Mouse (Mus musculus): Measurements from ENCODE around the gene Lyrm2.

Lyrm2 gene

GRCm38 (mm10) chr4:32799966-32800576 lies at the start of gene Lyrm2:
Lyrm2 (plus strand) TSS chr4:32800253.
- peak; percentile 85 for DNase-seq

GRCm38 (mm10) chr4:32750711-32751110 lies 49.3 kb upstream of the Lyrm2 start:
- DNase-seq: no peak

- DNase-seq: no peak
Observed at GRCm38 (mm10) chr4:32757430-32757829, 42.6 kb upstream of the Lyrm2 start.

DNA sequence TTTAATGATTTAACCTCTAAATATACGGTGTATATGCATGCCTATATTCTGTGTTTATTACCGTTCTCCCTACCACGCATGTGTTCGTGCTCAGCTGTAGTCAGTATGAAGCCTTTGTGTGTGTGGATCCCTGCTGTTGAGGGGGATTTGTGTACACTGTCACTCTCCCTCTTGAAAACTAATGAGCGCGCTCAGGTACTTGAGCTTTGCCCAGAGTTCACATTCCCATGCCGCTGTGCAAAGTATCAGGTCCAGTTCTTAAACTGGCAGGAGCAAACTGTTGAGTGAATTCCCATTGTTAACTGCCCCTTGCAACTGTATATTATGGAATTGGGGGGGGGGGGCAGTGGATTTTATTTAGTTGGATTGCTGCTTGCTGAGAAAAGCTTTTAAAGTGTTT lies 32.6 kb upstream of the Lyrm2 start:
- no peak for DNase-seq

GRCm38 (mm10) chr4:32768046-32768445 lies 32.0 kb upstream of the Lyrm2 start:
- peak; percentile 64 for DNase-seq

DNA sequence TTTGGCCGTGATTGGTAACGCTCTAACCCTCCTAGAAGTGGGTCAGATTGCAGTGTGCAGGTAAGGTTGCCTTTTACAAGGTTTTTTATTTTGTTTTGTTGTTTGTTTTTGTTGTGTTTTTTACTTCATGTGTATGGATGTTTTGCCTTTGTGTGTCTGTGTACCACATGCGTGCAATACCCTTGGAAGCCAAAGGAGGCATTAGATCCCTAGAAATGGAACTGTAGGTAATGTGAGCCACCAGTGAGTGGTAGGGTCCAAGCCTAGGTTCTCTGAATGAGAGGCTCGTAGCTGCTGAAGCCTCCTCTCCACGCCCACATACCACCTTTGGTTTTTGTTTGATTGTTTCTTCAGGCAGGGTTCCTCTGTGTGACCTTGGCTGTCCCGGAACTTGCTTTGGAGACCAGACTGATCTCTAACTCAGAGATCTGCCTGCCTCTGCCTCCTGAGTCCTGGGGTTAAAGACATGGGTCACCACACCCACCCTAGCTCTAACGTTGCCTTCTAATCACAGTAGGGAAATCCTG lies 29.7 kb upstream of the Lyrm2 start:
- peak; percentile 7 for DNase-seq

GRCm38 (mm10) chr4:32779996-32780395 lies 20.1 kb upstream of the Lyrm2 start:
- no peak for DNase-seq

- DNase-seq: no peak
Observed at GRCm38 (mm10) chr4:32787110-32787509, 12.9 kb upstream of the Lyrm2 start.

GRCm38 (mm10) chr4:32789020-32789419 lies 11.0 kb upstream of the Lyrm2 start:
- no peak for DNase-seq

DNA sequence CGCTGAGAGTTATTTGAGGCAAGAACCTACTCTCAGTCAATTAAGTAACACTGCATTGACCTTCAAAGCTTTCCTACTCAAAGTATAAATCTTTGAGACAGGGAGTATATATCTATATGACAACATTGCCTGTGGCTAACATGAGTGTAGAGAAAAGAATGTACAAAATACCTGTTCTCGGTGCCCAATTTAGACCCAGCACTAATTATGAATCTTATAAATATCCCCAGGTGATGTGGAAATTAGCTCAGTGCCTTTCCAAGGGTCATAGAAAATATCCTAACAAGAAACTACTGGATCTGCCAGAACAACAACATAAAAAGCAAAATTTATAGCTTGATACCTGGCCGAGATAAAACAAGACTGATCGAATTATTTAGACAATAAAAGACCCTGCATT lies 1.1 kb upstream of the Lyrm2 start:
- no peak for DNase-seq

DNA sequence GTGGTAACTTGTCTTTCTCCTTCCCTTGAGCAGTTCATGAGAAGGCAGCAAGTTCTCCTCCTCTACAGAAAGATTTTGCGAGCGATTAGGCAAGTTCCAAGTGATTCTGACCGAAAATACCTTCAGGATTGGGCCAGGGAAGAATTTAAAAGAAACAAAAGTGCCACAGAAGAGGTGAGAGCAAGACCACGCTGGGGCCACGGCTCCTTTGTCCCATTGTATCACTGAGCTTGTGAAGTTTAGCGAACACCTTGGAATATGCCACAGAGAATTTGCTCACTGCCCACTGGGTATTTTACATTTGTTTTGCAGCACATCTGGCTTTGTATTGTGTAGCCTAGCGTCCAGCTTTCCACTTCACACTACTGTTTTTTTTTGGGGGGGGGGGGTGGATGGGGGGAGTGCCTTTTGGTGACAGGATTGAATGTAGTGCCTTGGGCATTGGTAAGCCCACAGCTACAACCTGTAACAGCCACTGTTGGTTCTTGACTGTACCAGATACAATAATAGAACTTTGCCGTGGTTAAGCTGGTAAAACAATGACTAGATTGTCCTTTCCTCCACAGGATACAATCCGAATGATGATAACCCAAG lies 621 bp downstream of the Lyrm2 start:
- DNase-seq: no peak

DNA sequence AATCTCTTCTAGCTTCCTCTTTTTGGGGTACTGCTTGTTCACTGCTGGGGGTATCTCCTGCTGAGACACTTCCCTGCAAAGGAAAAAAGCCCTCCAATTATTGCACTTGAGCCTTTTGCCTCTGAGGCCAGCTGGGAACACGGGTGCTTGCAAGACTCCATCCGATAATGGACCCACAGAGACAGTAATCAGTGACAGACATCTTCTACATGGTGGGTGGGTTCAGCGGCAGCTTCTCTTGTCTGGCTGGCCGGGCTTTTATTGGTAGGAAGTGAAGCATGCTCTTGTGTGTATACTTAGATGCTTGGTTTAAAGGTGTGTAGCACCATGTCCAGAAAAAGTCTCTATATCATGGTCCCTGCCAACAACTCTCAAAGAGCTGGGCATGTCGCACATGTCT lies 17.4 kb downstream of the Lyrm2 start:
- no peak for DNase-seq

GRCm38 (mm10) chr4:32820676-32821075 lies 20.6 kb downstream of the Lyrm2 start:
- DNase-seq: no peak

DNA sequence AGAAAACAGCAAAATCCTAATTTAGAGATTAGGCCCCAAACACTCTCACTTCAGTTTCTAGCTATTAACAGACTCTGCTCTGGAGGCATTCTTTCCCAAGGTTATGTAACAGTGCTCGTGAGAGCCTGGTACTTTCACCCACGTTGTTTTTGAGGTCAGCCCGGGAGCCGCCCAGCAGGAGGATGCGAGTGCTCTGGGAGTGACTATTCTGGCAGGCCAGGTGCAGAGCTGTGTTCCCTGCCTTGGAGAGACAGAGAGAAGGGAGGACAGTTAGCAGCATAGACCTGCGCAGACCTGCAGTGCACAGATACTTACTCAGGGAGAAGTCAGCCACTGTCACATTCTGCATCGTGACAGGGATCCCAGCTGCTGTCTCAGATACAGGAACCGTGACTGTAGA lies 24.2 kb downstream of the Lyrm2 start:
- DNase-seq: no peak

DNA sequence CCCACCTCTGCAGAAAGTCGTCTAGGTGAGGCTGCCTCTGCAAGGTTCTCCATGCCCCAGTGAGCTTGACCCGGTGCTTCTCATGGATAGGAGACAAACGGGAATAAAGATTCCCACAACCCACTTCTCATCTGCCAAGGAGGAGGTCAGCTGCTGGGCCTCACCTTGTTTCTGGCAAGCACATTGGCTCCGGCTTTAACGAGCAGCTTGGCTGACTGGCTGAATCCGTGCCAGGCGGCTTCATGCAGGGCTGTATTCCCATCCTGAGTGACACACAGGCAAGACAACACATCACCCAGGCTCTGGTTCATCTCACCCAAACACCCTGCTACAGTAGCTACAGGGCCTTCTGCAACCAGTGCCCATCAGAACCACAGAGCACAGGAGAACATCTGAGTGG lies 26.9 kb downstream of the Lyrm2 start:
- DNase-seq: no peak

DNA sequence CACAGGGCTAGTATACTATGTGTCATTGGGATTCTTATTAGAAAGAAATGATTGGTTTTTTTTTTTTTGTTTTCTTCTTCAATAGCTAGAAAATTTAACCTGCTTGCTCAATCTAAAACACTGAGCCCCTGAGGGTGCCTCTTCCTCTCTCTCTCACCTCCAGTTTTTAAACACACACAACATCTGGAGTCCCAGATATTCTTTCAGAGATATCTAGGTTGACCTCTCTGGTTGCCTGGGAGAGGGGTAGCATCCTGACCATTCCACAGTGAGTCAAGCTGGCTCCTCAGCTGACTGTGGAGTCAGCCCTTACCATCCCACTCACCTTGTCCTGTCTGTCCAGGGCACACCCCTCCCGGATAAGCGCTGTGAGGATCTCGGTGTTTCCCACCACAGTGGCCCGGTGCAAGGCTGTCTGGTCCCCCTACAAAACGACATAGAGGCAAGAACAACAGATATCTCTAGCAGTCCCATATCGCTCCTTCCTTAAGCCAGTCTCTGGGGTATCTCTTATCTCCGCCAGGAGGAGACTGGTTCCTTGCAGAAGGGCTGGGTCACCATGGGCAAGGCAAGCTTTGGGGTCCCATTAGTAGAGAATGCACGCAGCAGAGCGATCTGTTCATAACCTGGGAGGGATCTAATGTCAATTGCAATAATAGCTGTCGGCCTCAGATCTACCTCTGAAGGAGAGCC lies 28.5 kb downstream of the Lyrm2 start:
- no peak for DNase-seq

GRCm38 (mm10) chr4:32829316-32829715 lies 29.3 kb downstream of the Lyrm2 start:
- no peak for DNase-seq

- no peak for DNase-seq
Observed at GRCm38 (mm10) chr4:32833494-32834282, 33.6 kb downstream of the Lyrm2 start.

DNA sequence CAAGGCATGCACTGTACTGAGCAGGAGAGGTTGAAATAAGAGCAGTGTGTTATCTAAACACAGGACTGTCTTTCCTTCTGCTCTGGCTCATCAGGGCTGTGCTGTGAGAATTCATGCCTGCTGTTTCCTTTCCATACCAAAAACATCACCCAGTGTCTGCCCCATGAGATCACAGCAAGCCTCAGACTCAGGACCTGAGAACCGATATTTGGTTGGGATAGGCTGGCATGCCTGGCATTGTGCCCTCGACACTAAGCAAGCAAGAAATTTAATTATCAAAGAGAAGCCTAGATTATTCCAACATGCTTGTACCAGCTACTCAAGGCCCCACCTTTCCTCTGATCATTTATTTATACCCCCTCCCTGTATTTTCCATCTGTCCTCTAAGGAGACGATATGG lies 34.5 kb downstream of the Lyrm2 start:
- no peak for DNase-seq

DNA sequence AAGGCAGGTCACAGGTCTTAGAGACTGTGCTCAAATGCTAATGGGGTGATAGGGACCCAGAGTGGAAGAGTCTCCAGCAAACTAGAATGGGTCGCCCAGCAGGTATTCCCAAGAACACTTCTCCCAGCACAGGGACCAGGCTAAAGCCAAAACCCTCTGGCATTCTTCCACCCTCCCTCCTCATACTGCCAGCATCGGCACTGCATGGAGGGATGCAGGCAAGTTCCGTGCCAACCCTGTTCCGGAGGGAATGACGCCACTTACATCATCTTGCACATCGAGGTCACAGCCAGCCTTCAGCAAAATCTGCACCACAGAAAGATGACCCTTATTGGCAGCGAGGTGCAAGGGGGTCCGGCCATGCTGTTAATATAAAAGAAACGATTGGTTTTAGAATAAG lies 36.0 kb downstream of the Lyrm2 start:
- DNase-seq: no peak

GRCm38 (mm10) chr4:32838401-32838800 lies 38.3 kb downstream of the Lyrm2 start:
- no peak for DNase-seq

Measured in thymus, postnatal 25 days (tissue).